ENCODE assay signal across 31 mouse cellular contexts in genomic region chr17:5129606-5130005, GRCm38 (mm10).
"Had no signal": no experiment of that assay in that cellular context is flagged by ENCODE, and none has a peak within 500 bp of the region (broad histone marks: within the 10 kb centered on the region; RNA-seq: fewer than 3 reads in every experiment).

No protein-coding gene starts in this region.

- DNase-seq: left cerebral cortex, postnatal 4 days; liver; liver, embryonic 13.5 days; liver, postnatal 0 days; lung, adult 18-20 months; lung, adult 2 months; lung, embryonic 14.5 days; lung, postnatal 10 days; lung, postnatal 14 days; lung, postnatal 36 days; lung, postnatal 4 days; midbrain, embryonic 14.5 days had no signal

- H3K36me3 ChIP-seq: limb, embryonic 15.5 days; lung, embryonic 15.5 days; midbrain, embryonic 13.5 days; midbrain, embryonic 15.5 days had no signal

- H3K4me3 ChIP-seq: left cerebral cortex, adult 2 months; limb, embryonic 10.5 days; limb, embryonic 12.5 days; limb, embryonic 13.5 days; limb, embryonic 15.5 days; liver, embryonic 13.5 days; liver, embryonic 15.5 days; lung, embryonic 15.5 days; megakaryocyte, embryonic 14.5 days; midbrain, embryonic 10.5 days; midbrain, embryonic 12.5 days; midbrain, embryonic 13.5 days; midbrain, embryonic 15.5 days; myocyte had no signal

- H3K4me2 ChIP-seq: limb, embryonic 12.5 days; limb, embryonic 13.5 days; limb, embryonic 15.5 days; liver, embryonic 11.5 days; liver, embryonic 13.5 days; liver, embryonic 15.5 days; lung, embryonic 14.5 days; lung, embryonic 15.5 days; midbrain, embryonic 11.5 days; midbrain, embryonic 12.5 days; midbrain, embryonic 13.5 days; midbrain, embryonic 15.5 days had no signal

- H3K9me3 ChIP-seq: limb, embryonic 10.5 days; limb, embryonic 12.5 days; limb, embryonic 13.5 days; limb, embryonic 15.5 days; liver, embryonic 13.5 days; liver, embryonic 15.5 days; lung, embryonic 15.5 days; megakaryocyte, embryonic 14.5 days; midbrain, embryonic 10.5 days; midbrain, embryonic 12.5 days; midbrain, embryonic 13.5 days; midbrain, embryonic 15.5 days had no signal

- ATAC-seq: liver, postnatal 0 days; lung, postnatal 0 days; midbrain, embryonic 13.5 days; midbrain, embryonic 15.5 days; midbrain, embryonic 16.5 days had no signal

- H3K27me3 ChIP-seq: limb, embryonic 12.5 days; limb, embryonic 13.5 days; limb, embryonic 15.5 days; liver, embryonic 13.5 days; liver, embryonic 15.5 days; lung, embryonic 15.5 days; megakaryocyte, embryonic 14.5 days; midbrain, embryonic 12.5 days; midbrain, embryonic 13.5 days; midbrain, embryonic 15.5 days had no signal

- H3K9ac ChIP-seq: limb, embryonic 12.5 days; limb, embryonic 13.5 days; limb, embryonic 15.5 days; liver, embryonic 14.5 days; liver, embryonic 15.5 days; liver, postnatal 0 days; lung, embryonic 14.5 days; lung, embryonic 15.5 days; midbrain, embryonic 12.5 days; midbrain, embryonic 13.5 days; midbrain, embryonic 15.5 days had no signal

- H3K27ac ChIP-seq: left cerebral cortex, adult 2 months; limb, embryonic 10.5 days; limb, embryonic 12.5 days; limb, embryonic 13.5 days; limb, embryonic 15.5 days; liver, embryonic 13.5 days; liver, embryonic 14.5 days; liver, embryonic 15.5 days; lung, embryonic 15.5 days; macrophage; midbrain, embryonic 10.5 days; midbrain, embryonic 12.5 days; midbrain, embryonic 13.5 days; midbrain, embryonic 15.5 days had no signal
